Mouse (Mus musculus): ENCODE results near the gene Tbc1d24. TPM values are rescaled to one million over a fixed set of nuclear protein-coding genes. Genes with fewer than 3 reads are reported as not detected.
A peak's percentile ranks its signal among the peaks of the same experiment; 100 is the strongest.

Tbc1d24 gene
- polyA plus RNA-seq, 1 experiment from 2014 or later: 5.3 TPM

DNA sequence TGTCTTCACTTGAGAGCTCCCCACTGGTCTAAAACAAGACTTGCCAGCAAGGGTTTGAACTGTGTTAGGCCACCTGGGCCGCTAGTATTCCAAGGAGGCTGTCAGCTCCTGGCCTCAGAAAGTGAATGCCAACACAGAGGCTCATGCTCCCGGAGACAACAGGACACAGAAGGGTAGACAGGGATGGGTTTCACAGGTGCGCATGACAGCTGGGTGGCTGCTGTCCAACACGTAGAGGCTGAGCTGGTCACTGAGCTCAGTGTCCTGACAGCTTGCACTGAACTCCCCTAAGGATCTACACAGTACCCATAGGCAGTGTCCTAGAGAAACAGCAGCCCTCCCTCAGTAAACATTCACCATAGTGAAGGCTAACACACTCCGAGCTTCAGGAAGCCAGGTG lies 18.2 kb upstream of the Tbc1d24 start:
- Histone ChIP-seq H3K4me1 (peaks cover 17% of the 10 kb centered on the region), H3K36me3 (peaks cover 63% of the 10 kb centered on the region)
- 90% methylated on average over 5 of the region's 5 CpGs for WGBS

DNA sequence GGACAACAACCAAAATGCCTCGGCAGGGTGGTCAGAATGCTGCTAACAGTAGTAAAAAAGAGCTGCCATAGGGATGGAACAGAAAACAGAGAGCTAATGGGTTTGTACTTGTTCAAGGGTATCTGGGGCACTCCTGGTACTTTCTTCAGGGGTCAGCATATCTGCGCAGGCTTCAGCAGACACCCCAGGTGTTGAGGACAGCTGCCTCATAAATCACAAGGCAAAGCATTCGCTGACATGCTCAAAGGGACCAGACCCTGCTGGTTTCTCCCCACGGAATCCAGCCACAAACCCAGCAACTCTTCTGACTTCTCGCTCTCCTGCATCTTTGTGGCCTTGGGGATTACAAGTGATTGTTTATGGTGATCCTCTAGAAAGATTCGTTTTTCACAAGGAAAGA lies 17.3 kb upstream of the Tbc1d24 start:
- DNase-seq (ENCODE audit: low spot score): no peak
- H3K4me3 ChIP-seq: no peak overlapping the region
- no peaks in the 10 kb centered on the region for H3K9me3 ChIP-seq
- 72% methylated on average over 6 of the region's 6 CpGs for WGBS
- H3K27ac ChIP-seq: no peak overlapping the region
- H3K4me1 ChIP-seq: peaks cover 17% of the 10 kb centered on the region
- peaks cover 61% of the 10 kb centered on the region for H3K36me3 ChIP-seq
- H3K27me3 ChIP-seq (ENCODE audit: insufficient read depth, poor library complexity, severe bottlenecking): no peaks in the 10 kb centered on the region

More for the DNA sequence above, 18.2 kb upstream of the Tbc1d24 start:
- H3K27ac ChIP-seq: 0 out of 2 replicates have a peak overlapping the region, but pooled peaks have one; percentile 36
- H3K4me3 ChIP-seq: no peak overlapping the region
- no peak for DNase-seq (ENCODE audit: low spot score)
- H3K27me3 ChIP-seq (ENCODE audit: insufficient read depth, poor library complexity, severe bottlenecking): no peaks in the 10 kb centered on the region
- H3K9me3 ChIP-seq: no peaks in the 10 kb centered on the region

DNA sequence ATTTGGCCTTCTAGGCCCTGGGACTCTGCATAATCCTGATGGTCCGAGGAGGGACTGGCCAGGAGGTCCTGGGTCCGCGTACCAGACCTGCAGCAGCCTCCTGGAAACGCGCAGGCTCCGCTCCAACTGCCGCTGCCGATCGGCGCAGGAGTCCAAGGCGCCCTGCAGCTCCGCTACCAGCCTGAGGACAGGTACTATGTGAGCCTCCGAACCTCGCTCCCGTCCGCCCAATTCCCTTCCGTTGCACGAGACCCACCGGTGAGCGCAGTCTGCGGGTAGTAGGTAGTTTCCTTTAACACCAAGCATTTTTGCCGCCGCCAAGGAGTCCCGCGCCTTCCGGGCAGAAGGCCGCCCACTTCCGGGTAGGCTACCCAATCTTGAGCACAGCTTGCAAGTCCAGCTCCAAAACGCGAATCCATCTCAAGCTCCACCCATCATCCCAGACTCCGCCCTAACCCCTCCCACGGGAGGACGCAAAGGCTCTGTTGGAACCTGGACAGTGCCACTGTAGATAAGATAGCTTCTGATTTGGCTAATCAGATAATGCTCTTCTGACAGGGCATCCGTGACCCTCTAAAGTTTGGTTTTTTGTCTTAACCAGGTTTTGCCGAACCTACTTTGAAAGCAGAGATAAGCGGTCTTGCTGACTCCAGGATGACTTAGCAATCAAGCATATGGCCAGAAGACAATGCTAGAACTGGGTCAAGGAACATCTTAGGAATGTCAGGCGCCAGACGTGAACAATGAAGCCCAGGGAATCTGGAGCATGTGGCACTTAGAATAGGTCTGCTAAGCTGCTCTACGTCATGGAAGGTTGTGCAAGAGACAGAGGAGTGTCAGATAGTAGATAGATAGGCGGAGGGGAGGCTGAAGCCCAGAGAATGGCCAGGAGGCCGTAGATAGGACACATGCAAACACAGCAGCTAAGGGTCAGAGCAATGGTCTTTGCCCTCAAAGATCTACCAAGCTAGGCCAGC lies 15.4 kb upstream of the Tbc1d24 start, which contains the start of gene Tedc2:
Tedc2 (minus strand) TSS at position 417 of the 977 bp plus-strand sequence.
- 2% methylated on average over 41 of the region's 41 CpGs for WGBS
- DNase-seq (ENCODE audit: low spot score): peak; percentile 98
- H3K4me1 ChIP-seq: peaks cover 17% of the 10 kb centered on the region
- H3K4me3 ChIP-seq: peak within 1 kb of the TSS; percentile 90
- peaks cover 59% of the 10 kb centered on the region for H3K36me3 ChIP-seq
- H3K27me3 ChIP-seq (ENCODE audit: insufficient read depth, poor library complexity, severe bottlenecking): no peaks in the 10 kb centered on the region
- H3K27ac ChIP-seq: peak within 1 kb of the TSS; percentile 89
- H3K9me3 ChIP-seq: no peaks in the 10 kb centered on the region

DNA sequence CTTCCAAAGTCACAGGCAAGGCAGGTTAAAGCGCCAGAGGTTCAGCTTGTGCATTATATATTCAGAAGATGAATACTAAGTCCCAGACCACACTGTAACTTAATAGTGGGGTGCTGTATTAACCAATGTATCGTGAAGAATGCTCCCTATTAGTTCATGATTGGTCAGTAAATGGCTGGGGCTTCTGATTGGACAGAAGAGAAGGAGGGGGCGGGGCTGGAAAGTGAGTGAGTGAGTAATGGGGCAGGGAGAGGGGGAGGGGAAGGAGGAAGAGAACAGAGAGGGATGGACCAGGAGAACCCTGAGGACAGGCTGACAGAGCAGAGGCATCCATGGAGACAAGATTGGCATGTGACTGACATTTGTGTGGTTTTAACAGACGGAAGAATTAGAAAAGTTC lies 11.5 kb upstream of the Tbc1d24 start:
- peaks cover 38% of the 10 kb centered on the region for H3K36me3 ChIP-seq
- no peak overlapping the region for H3K4me3 ChIP-seq
- no peaks in the 10 kb centered on the region for H3K9me3 ChIP-seq
- H3K27me3 ChIP-seq (ENCODE audit: insufficient read depth, poor library complexity, severe bottlenecking): no peaks in the 10 kb centered on the region
- peaks cover 21% of the 10 kb centered on the region for H3K4me1 ChIP-seq
- H3K27ac ChIP-seq: no peak overlapping the region
- 66% methylated on average over 4 of the region's 4 CpGs for WGBS
- DNase-seq (ENCODE audit: low spot score): no peak

DNA sequence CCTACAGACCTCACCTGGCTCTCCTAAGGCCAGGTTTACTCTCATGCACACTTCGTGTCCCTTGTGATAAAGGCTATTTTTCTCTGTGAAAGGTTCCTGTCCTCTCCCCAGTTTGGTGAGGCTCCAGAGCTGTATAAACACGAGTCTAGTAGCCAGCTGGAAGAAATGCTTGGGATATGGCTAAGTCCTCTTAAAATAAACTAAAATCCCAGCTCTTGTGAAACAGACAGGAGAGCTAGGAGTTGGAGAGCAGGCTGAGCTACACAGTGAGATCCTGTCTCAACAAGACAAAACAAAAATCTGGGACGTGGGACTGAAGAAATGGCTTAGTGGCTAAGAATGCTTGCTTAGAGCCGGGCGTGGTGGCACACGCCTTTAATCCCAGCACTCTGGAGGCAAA lies 7.8 kb upstream of the Tbc1d24 start:
- WGBS: 80% methylated on average over 6 of the region's 6 CpGs
- Histone ChIP-seq H3K4me3 (no peak overlapping the region), H3K4me1 (peaks cover 42% of the 10 kb centered on the region), H3K27me3 (ENCODE audit: insufficient read depth, poor library complexity, severe bottlenecking) (peaks cover 21% of the 10 kb centered on the region), H3K27ac (no peak overlapping the region), H3K36me3 (peaks cover 35% of the 10 kb centered on the region), H3K9me3 (no peaks in the 10 kb centered on the region)
- no peak for DNase-seq (ENCODE audit: low spot score)

DNA sequence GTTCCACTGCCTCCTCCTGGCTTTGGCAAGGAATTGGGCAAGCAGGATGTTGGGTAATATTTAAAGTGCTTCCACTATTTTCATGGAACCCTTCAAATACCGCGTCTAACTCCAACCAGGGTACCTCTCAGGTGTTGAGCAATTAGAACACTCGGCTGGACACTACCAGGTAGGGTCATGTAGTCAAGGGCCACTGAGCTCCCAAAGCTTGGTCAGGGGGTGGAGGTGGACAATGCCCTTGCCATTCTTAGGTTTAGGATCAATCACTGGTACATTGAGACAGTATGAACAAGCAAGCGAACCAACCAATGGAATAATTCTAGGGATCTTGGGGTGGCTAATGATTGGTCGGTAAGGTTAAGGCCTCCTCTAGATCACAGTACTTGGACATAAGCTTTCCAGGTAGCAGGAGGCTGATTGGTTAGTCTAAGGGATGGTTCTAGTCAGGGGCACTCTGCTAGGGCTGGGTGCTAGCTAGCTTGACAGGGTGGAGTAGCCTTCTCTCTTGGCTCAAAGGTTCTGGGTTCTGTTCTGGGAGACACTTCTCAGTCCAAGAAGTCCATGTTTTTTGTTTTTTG lies 7.2 kb upstream of the Tbc1d24 start:
- peaks cover 27% of the 10 kb centered on the region for H3K27me3 ChIP-seq (ENCODE audit: insufficient read depth, poor library complexity, severe bottlenecking)
- no peaks in the 10 kb centered on the region for H3K9me3 ChIP-seq
- DNase-seq (ENCODE audit: low spot score): no peak
- WGBS: 29% methylated on average over 5 of the region's 5 CpGs
- peak overlapping the region; percentile 91 for H3K27ac ChIP-seq
- H3K36me3 ChIP-seq: peaks cover 29% of the 10 kb centered on the region
- peaks cover 48% of the 10 kb centered on the region for H3K4me1 ChIP-seq
- H3K4me3 ChIP-seq: peak overlapping the region; percentile 74

DNA sequence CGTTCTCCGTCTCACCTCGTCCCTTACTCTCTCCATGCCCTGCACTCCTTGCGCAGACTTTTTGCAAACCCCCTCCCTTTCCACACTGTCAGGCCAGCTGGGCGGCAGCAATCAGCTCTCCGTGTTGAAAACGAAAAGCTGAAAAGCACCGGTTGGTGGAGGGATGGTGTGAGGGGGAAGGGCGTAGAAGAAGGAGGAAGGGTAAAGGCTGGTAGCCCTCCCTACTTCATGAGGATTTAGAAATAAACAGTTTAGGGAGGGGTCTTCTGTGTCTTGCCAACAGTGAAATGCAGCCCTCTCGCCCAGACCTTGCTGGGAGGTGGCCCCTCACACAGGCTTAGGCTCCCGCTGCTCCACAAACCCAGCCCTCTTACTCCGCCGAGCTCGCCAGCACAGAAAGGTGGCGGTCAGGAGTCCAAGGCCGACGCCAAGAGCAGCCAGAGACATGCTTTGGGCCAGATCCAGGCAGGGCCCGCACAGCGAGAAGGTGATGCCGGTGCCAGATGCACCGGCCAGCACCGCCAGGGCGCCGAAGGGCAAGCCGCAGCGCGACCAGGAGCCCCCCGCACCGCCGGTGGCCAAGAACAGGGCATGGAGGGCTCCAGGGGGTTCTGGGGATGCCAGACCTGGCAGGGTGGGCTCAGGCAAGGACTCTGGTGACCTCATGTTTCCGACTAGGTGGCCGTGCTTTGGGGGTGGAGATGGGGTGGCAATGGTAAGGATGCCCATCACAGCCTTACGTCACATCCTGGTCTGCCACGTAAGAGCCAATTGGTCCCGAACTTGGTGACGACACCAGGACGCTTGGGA lies 6.5 kb upstream of the Tbc1d24 start:
- H3K27ac ChIP-seq: peak overlapping the region; percentile 91
- 2% methylated on average over 37 of the region's 37 CpGs for WGBS
- H3K27me3 ChIP-seq (ENCODE audit: insufficient read depth, poor library complexity, severe bottlenecking): peaks cover 34% of the 10 kb centered on the region
- H3K4me1 ChIP-seq: peaks cover 55% of the 10 kb centered on the region
- no peaks in the 10 kb centered on the region for H3K9me3 ChIP-seq
- peaks cover 23% of the 10 kb centered on the region for H3K36me3 ChIP-seq
- H3K4me3 ChIP-seq: peak overlapping the region; percentile 74
- peak; percentile 89 for DNase-seq (ENCODE audit: low spot score)

DNA sequence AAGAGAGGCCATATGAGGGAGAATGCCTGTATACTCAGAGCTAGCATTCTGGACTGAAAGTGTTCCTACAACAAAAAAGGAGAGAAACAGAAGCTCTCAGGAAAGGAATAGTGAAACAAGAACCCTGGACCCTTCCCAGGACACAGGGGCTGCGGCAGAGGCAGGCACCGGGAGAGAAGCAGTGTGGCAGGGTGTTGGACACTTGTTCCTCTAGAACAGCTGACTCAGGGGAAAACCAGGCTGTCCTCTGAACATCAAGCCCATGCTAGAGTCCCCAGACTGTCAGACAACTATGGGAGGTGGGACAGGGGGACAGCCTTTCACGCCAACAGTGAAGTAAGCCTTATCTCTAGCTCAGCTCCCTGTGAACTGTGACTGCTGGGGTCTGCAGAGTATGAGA lies 5.2 kb upstream of the Tbc1d24 start:
- peak overlapping the region; percentile 74 for H3K4me3 ChIP-seq
- H3K27me3 ChIP-seq (ENCODE audit: insufficient read depth, poor library complexity, severe bottlenecking): peaks cover 42% of the 10 kb centered on the region
- H3K27ac ChIP-seq: peak overlapping the region; percentile 17; the same call in 1 of the 2 replicates
- H3K4me1 ChIP-seq: peaks cover 68% of the 10 kb centered on the region
- peaks cover 11% of the 10 kb centered on the region for H3K36me3 ChIP-seq
- WGBS: 58% methylated on average over 3 of the region's 3 CpGs
- no peaks in the 10 kb centered on the region for H3K9me3 ChIP-seq
- no peak for DNase-seq (ENCODE audit: low spot score)

DNA sequence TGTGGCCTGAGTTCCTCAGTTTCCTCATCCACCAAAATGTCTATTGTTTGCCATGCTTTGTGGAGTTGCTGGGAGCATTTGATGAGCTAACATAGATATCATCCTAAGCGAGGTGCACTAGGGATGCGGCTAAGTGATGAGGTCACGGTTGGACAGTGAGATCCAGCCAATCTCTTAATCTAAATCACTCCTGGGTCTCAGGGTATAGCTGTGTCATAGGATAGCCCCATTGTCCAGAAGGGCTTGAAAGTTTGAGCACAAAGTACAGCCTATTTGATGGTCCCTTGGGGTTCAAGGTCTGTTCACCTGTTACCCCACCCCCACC lies 4.5 kb upstream of the Tbc1d24 start:
- 69% methylated on average over 3 of the region's 3 CpGs for WGBS
- H3K4me1 ChIP-seq: peaks cover 75% of the 10 kb centered on the region
- DNase-seq (ENCODE audit: low spot score): no peak
- H3K9me3 ChIP-seq: no peaks in the 10 kb centered on the region
- 0 out of 2 replicates have a peak, but pooled peaks cover 4% of the 10 kb centered on the region for H3K36me3 ChIP-seq
- H3K27me3 ChIP-seq (ENCODE audit: insufficient read depth, poor library complexity, severe bottlenecking): peaks cover 42% of the 10 kb centered on the region
- H3K27ac ChIP-seq: peak overlapping the region; percentile 91
- H3K4me3 ChIP-seq: peak overlapping the region; percentile 67

DNA sequence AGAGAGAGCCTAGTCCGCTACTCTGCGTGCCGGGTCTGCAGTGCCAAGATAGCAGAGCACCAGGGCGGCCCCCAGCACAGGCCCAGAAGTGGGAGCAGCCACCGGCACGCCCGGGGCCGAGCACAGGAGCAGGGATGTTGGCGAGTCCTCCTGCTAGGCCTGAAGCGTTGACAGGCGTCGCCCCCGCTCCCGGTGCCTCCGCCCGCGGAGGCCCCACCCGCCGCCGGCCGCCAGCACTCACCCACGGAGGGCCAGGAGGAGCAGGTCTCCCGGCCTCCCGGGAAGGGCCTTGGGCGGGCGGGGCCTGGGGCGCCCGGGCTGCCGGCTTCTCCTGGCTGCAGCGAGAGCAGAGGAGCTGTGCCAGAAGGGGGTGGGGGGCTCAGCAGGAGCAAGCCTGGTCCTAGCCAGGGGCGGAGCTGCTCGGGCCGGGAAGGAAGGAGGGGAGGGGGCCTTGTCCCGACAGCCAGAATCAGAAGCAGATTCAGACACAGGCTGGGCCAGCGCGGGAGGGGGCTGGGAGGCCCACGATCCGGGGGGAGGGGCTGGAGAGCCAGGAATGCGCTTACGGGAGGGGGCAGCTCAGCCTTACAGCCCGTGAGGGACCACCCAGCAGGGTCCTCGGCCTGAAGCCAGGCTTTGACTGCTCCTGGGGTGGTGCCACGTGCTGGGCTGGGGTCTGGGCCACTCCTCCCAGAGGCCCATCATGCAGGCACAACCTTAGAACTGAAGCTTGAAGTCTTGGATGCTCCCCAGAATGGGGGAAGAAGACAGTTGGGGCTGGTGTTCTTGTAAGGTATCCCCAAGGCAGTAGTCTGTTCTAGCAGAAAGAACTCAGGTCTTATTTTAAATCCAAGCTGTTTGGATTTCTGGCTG lies 3.9 kb upstream of the Tbc1d24 start, which contains the start of gene Ntn3:
Ntn3 (minus strand) TSS at position 489 of the 873 bp plus-strand sequence.
- Histone ChIP-seq H3K36me3 (0 out of 2 replicates have a peak, but pooled peaks cover under 1% of the 10 kb centered on the region), H3K4me3 (peak within 1 kb of the TSS; percentile 67), H3K4me1 (peaks cover 81% of the 10 kb centered on the region), H3K9me3 (no peaks in the 10 kb centered on the region), H3K27ac (peak within 1 kb of the TSS; percentile 91), H3K27me3 (ENCODE audit: insufficient read depth, poor library complexity, severe bottlenecking) (peaks cover 42% of the 10 kb centered on the region)
- DNase-seq (ENCODE audit: low spot score): peak; percentile 94
- WGBS: 2% methylated on average over 43 of the region's 43 CpGs

DNA sequence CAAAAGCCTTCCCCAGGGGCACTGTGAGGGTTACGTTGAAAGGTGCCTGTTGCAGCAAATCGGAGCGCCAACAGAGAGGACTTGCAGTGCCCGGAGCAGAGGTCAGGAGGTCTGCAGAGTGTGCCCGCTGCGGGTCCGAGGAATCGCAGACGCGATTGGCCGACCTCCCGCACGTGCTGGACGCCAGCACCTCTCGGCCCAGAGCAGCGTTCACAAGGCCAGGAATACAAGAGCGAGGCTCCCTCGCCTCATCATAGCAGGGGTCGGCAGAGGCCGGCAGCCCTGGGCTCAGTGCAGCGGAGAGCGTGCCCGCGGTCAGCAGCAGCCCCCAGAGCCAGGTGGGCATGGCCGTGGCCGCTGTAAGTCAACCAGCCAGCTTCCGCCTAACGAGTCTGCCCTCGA lies 3.3 kb upstream of the Tbc1d24 start:
- Histone ChIP-seq H3K9me3 (no peaks in the 10 kb centered on the region), H3K27me3 (ENCODE audit: insufficient read depth, poor library complexity, severe bottlenecking) (peaks cover 42% of the 10 kb centered on the region), H3K27ac (peak overlapping the region; percentile 91), H3K4me3 (peak overlapping the region; percentile 67), H3K36me3 (no peaks in the 10 kb centered on the region), H3K4me1 (peaks cover 87% of the 10 kb centered on the region)
- no peak for DNase-seq (ENCODE audit: low spot score)
- WGBS: 3% methylated on average over 29 of the region's 29 CpGs
